Mouse (Mus musculus) embryonic facial prominence, embryonic 12.5 days (tissue): ENCODE measurements around the gene Jak1. TPM values are rescaled to one million over a fixed set of nuclear protein-coding genes. Genes with fewer than 3 reads are reported as not detected.
A peak's percentile ranks its signal among the peaks of the same experiment; 100 is the strongest.

Experiments used
- ATAC-seq: fragments of 200-750 bp; cut with Nextera tagmentation; 2 replicates; pipeline ENCODE4 v1.8.0; 2017; ENCODE audit not compliant: insufficient number of reproducible peaks, insufficient read depth, low FRiP score, low TSS enrichment
- H3K27ac ChIP-seq: fragments of 300-500 bp; sonication (generic); 2 replicates; pipeline ENCODE4 v1.5.1; 2016; ENCODE audit warnings: mild to moderate bottlenecking
- H3K27me3 ChIP-seq: fragments of 300-500 bp; sonication (generic); 2 replicates; pipeline ENCODE4 v1.6.1; 2016; ENCODE audit warnings: mild to moderate bottlenecking, moderate library complexity
- H3K36me3 ChIP-seq: fragments of 300-500 bp; sonication (generic); 2 replicates; pipeline ENCODE4 v1.6.1; 2016; ENCODE audit warnings: mild to moderate bottlenecking
- H3K4me1 ChIP-seq: fragments of 300-500 bp; sonication (generic); 2 replicates; pipeline ENCODE4 v1.6.1; 2016
- H3K4me2 ChIP-seq: fragments of 300-500 bp; sonication (generic); replicated peaks from 2 replicates; pipeline ENCODE4 v1.6.1; 2016; ENCODE audit warnings: mild to moderate bottlenecking, moderate library complexity
- H3K4me3 ChIP-seq: fragments of 300-500 bp; sonication (generic); 2 replicates; pipeline ENCODE4 v1.5.1; 2016; ENCODE audit warnings: mild to moderate bottlenecking
- H3K9ac ChIP-seq: fragments of 300-500 bp; sonication (generic); 2 replicates; pipeline ENCODE4 v1.6.1; 2016; ENCODE audit warnings: mild to moderate bottlenecking, moderate library complexity
- H3K9me3 ChIP-seq: fragments of 300-500 bp; sonication (generic); 2 replicates; pipeline ENCODE4 v1.6.1; 2016; ENCODE audit warnings: mild to moderate bottlenecking, moderate library complexity
- WGBS: fragments of 180-500 bp; shearing (Covaris S2); methylation state at CpG from one replicate; pipeline ENCODE4 v1.1.7; 2016; 5-methylcytosine and 5-hydroxymethylcytosine counted together
- polyA plus RNA-seq: library from polyadenylated mRNA; unstranded; fragments of >200 nt; fragmentation: Nextera tagmentation; extraction: Ambion mirVana; gene quantifications from 2 replicates; pipeline ENCODE4 v1.2.1, GENCODE M21; 2016

The Jak1 gene
- polyA plus RNA-seq = 68.9 and 74.8 TPM in 2 replicates

DNA sequence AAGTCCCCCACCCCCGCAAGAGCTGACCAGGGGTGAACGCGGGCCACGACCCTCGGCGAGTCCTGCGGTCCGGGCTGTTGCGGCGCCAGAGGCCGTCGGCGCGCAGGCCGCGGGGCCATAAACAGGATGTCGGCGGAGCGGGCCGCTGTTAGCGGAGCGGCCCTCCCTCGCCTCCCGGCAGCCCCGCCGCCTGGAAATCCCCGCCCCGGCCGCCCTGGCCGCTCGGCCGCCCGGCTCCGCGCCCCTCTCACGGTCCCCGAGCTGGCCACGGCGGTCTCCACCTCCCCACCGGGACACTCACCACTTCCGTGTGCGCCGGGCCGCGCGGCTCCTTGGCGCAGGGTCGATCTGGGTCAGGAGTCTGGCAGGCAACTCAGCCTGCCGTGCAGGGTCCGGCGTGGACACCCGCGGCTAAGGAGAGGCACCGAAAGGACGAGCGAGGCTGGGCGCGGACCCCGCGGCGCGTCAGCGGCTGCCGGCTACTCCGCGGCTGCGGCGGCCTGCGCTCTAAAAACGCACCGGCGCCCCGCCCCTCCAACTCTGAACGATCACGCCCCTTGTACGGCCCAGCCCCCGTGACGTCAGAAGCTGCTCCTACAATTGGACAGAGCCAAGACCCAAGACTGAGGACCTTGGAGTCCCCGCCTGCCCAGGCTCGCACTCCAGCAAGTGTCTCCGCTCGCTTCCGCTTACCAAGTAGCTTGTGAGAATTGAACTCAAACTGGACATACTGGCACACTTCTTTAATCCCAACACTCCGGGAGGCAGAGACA, at the start of gene Jak1:
Gene Jak1, minus strand, starts transcription at position 542 of the 773 bp plus-strand sequence.
- peak within 1 kb of the TSS; percentile 89 for H3K9ac ChIP-seq
- H3K4me3 ChIP-seq = peak within 1 kb of the TSS; percentile 98
- peak within 1 kb of the TSS; percentile 76 for H3K4me2 ChIP-seq
- ATAC-seq = peak; percentile 99
- no peaks in the 10 kb centered on the region for H3K36me3 ChIP-seq
- H3K4me1 ChIP-seq = 0 out of 2 replicates have a peak, but pooled peaks cover 4% of the 10 kb centered on the region
- under 1% methylated on average over 65 of the region's 84 CpGs for WGBS
- H3K27me3 ChIP-seq = no peaks in the 10 kb centered on the region
- no peaks in the 10 kb centered on the region for H3K9me3 ChIP-seq
- H3K27ac ChIP-seq = peak within 1 kb of the TSS; percentile 86

DNA sequence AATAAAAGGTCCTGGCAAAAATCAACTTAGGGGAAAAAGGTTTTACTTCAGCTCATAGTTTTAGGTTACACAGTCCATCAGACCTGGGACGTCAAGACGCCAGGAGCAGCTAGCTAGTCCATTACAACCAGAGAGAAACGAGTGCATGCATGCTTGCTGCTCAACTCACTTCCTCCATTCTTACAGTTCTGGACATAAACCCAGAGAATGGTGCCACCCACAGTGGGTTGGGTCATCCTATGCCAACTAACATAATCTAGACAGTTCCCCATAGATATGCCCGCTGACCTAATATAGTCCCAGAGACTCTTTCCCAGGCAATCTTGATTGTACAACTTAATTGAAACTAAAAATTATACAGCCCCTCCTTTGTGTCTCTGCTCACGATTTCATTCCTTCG, 47.0 kb upstream of the Jak1 start:
- no peak for ATAC-seq
- Histone ChIP-seq H3K27me3 (peaks cover 16% of the 10 kb centered on the region), H3K9ac (no peak overlapping the region), H3K4me2 (no peak overlapping the region), H3K4me3 (no peak overlapping the region), H3K9me3 (no peaks in the 10 kb centered on the region), H3K36me3 (no peaks in the 10 kb centered on the region), H3K4me1 (no peaks in the 10 kb centered on the region), H3K27ac (no peak overlapping the region)
- 83% methylated on average over 6 of the region's 6 CpGs for WGBS

DNA sequence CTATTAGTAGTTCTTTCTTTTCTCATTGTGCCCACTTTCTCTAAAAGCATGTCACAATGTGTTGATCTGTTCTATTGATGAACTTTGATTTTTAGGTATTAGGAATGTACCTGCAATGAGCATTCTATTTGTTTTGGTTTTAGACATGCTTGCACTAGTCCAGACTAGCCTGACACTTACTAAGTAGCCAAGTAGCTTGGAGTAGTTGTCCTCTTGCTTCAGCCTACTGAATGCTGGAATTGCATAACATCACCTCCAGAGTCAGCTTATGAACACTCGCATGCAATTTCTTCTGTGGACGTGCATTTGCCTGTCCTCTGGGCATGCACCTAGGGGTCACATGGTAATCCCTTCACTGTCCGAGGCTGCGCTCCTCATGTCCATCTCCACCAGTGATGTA, 43.1 kb upstream of the Jak1 start:
- no peak overlapping the region for H3K4me2 ChIP-seq
- no peaks in the 10 kb centered on the region for H3K9me3 ChIP-seq
- H3K36me3 ChIP-seq = no peaks in the 10 kb centered on the region
- H3K4me1 ChIP-seq = no peaks in the 10 kb centered on the region
- no peak overlapping the region for H3K9ac ChIP-seq
- no peak overlapping the region for H3K27ac ChIP-seq
- peaks cover 10% of the 10 kb centered on the region for H3K27me3 ChIP-seq
- 88% methylated on average over 4 of the region's 4 CpGs for WGBS
- no peak for ATAC-seq
- H3K4me3 ChIP-seq = no peak overlapping the region

DNA sequence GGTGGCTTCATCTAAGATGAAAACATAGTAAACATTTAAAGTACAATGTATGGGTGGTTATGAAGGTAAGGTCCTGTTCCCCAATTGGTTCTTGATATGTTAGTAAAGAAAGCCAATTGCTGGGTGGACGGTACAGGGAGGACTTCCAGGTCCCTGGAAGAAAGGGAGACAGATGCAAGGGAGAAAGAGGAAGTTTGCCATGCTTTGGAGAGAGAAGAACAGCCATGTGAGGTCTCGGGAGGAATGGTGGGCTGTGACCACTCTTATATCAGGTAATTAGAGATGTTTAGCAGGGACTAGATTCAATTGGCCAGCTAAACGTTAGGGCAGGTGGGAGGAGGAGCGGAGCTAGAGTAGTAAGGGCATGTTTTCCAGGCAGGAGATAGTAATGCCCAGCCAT, 42.2 kb upstream of the Jak1 start:
- Histone ChIP-seq H3K36me3 (no peaks in the 10 kb centered on the region), H3K27ac (no peak overlapping the region), H3K9me3 (no peaks in the 10 kb centered on the region), H3K4me3 (no peak overlapping the region), H3K4me1 (no peaks in the 10 kb centered on the region), H3K9ac (no peak overlapping the region), H3K27me3 (peaks cover 3% of the 10 kb centered on the region; the same call in 1 of the 2 replicates), H3K4me2 (no peak overlapping the region)
- no peak for ATAC-seq
- 68% methylated on average over 4 of the region's 4 CpGs for WGBS

DNA sequence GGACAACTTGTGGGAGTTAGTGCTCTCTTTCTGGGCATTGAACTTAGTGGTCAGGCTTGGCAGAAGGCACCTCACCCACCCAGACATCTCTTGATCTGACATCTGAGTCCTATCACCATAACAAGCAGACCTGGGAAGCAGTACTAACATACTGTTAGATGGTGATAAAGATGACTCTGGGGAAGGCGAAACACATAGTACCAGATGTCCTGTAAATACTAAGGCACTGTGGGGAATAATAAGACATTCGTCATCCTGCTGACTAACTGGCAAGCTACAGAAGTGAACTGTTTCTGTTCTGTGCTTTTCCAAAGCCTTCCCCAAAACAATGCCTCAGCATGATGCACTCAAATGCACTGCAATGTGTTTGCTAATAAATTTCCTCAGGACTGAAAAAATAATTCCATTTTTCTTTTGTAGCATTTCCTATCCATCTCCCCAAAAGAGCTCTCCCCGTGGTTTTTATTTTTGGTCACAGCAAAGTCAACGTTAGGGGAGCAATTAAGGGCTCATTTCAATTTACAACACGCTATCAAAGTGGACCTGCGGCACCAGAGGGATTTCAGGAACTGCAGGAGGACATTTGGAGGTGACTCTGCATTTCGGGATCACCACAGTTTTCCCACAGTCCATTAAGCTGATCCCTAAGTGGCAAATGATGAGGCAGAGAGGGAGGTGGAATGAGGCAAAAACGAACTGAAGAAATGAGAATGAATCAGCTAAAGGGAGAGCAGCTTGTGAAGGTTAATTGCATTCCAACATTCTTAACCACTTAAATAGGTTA, 41.2 kb upstream of the Jak1 start:
- H3K36me3 ChIP-seq = no peaks in the 10 kb centered on the region
- WGBS = 51% methylated on average over 8 of the region's 8 CpGs
- peaks cover 3% of the 10 kb centered on the region; the same call in 1 of the 2 replicates for H3K4me1 ChIP-seq
- H3K27ac ChIP-seq = no peak overlapping the region
- H3K9me3 ChIP-seq = no peaks in the 10 kb centered on the region
- no peak overlapping the region for H3K4me2 ChIP-seq
- H3K4me3 ChIP-seq = no peak overlapping the region
- no peak for ATAC-seq
- H3K27me3 ChIP-seq = peaks cover 3% of the 10 kb centered on the region; the same call in 1 of the 2 replicates
- H3K9ac ChIP-seq = no peak overlapping the region

GRCm38 (mm10) chr4:101305126-101305525, 40.0 kb upstream of the Jak1 start:
- no peak overlapping the region for H3K4me3 ChIP-seq
- ATAC-seq = no peak
- 80% methylated on average over 9 of the region's 9 CpGs for WGBS
- H3K4me2 ChIP-seq = no peak overlapping the region
- H3K9ac ChIP-seq = no peak overlapping the region
- no peaks in the 10 kb centered on the region for H3K36me3 ChIP-seq
- H3K27me3 ChIP-seq = peaks cover 3% of the 10 kb centered on the region; the same call in 1 of the 2 replicates
- peaks cover 3% of the 10 kb centered on the region; the same call in 1 of the 2 replicates for H3K4me1 ChIP-seq
- no peak overlapping the region for H3K27ac ChIP-seq
- no peaks in the 10 kb centered on the region for H3K9me3 ChIP-seq

DNA sequence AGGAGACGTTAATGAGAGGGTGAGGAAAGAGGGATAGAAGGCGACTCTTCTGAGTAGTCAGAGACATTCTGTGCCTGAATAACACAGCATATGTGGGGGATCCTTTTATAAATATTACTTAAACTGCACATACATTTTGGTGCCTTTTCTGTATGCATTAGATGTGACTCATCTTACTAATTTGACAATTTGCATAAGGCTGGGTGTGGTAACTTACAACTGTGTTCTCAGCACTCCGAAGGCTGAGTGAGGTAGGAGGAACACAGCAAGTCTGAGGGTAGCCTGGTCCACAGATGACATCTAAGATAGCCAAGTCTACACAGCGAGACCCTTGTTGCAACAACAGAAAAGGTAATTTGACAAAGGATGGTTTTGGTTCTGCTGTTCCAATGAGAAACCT, 39.0 kb upstream of the Jak1 start:
- Histone ChIP-seq H3K36me3 (no peaks in the 10 kb centered on the region), H3K9me3 (no peaks in the 10 kb centered on the region), H3K4me3 (no peak overlapping the region), H3K9ac (no peak overlapping the region), H3K27me3 (peaks cover 3% of the 10 kb centered on the region; the same call in 1 of the 2 replicates), H3K4me1 (peaks cover 3% of the 10 kb centered on the region; the same call in 1 of the 2 replicates), H3K27ac (no peak overlapping the region), H3K4me2 (no peak overlapping the region)
- 86% methylated on average over 4 of the region's 4 CpGs for WGBS
- ATAC-seq = no peak

DNA sequence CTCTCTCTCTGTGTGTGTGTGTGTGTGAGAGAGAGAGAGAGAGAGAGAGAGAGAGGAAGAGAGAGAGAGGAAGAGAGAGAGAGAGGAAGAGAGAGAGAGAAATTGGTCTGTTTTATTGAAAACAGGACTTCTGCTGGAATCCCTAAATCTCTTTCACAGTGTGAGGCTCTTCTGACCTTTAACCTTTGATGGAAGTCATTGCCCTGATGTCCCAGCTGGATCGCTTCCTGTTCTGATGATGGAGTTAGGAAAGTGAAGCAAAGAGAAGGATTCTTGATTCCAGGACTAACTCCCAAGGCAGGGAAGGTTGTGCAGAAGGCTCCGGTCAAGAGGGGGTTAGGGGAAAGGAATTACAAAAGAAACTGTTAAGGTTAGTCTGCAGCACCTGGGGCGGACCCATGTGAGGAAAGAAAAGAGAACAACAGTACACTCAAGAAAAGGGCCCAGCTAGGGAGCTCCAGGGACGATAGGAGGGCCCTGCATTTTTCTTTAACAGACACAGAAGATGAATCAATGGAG, 35.4 kb upstream of the Jak1 start:
- H3K9ac ChIP-seq = no peak overlapping the region
- no peak for ATAC-seq
- H3K4me2 ChIP-seq = no peak overlapping the region
- no peaks in the 10 kb centered on the region for H3K9me3 ChIP-seq
- peaks cover 3% of the 10 kb centered on the region; the same call in 1 of the 2 replicates for H3K4me1 ChIP-seq
- no peak overlapping the region for H3K27ac ChIP-seq
- no peaks in the 10 kb centered on the region; the same call in 1 of the 2 replicates for H3K27me3 ChIP-seq
- 54% methylated on average over 4 of the region's 4 CpGs for WGBS
- no peak overlapping the region for H3K4me3 ChIP-seq
- H3K36me3 ChIP-seq = no peaks in the 10 kb centered on the region

GRCm38 (mm10) chr4:101298311-101298990, 33.4 kb upstream of the Jak1 start:
- no peak for ATAC-seq
- Histone ChIP-seq H3K4me2 (no peak overlapping the region), H3K9ac (no peak overlapping the region), H3K27me3 (peaks cover 3% of the 10 kb centered on the region), H3K4me1 (peaks cover 3% of the 10 kb centered on the region; the same call in 1 of the 2 replicates), H3K9me3 (no peaks in the 10 kb centered on the region), H3K4me3 (no peak overlapping the region), H3K36me3 (no peaks in the 10 kb centered on the region), H3K27ac (no peak overlapping the region)
- WGBS = 66% methylated on average over 12 of the region's 12 CpGs

DNA sequence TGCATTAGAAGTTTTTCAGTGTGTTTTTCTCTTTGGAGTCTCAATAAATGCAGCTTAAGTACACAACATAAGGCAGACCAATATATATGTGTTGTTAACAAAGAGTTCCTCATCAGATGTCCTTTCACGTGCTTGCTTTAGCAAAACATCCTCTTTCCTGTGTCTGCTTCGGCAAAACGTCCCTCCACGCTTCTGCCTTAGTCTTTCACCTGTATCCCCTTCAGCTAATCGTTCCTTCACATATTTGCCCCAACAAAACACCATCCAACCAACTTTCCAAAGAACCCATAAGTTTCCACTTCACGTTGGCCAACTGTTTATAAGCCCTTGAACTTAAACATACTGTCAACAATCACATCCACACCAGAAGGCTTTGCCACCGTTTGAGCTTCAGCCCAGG, 31.8 kb upstream of the Jak1 start:
- Histone ChIP-seq H3K27ac (no peak overlapping the region), H3K27me3 (peaks cover 14% of the 10 kb centered on the region), H3K36me3 (no peaks in the 10 kb centered on the region), H3K4me3 (no peak overlapping the region), H3K9me3 (no peaks in the 10 kb centered on the region), H3K4me2 (no peak overlapping the region), H3K9ac (no peak overlapping the region), H3K4me1 (peaks cover 10% of the 10 kb centered on the region)
- ATAC-seq = no peak
- WGBS = 74% methylated on average over 7 of the region's 7 CpGs

GRCm38 (mm10) chr4:101295788-101296187, 30.7 kb upstream of the Jak1 start:
- ATAC-seq = no peak
- no peak overlapping the region for H3K9ac ChIP-seq
- no peak overlapping the region for H3K4me3 ChIP-seq
- no peaks in the 10 kb centered on the region for H3K36me3 ChIP-seq
- H3K27ac ChIP-seq = no peak overlapping the region
- H3K4me2 ChIP-seq = no peak overlapping the region
- 77% methylated on average over 3 of the region's 3 CpGs for WGBS
- H3K27me3 ChIP-seq = peaks cover 18% of the 10 kb centered on the region
- peaks cover 7% of the 10 kb centered on the region for H3K4me1 ChIP-seq
- H3K9me3 ChIP-seq = no peaks in the 10 kb centered on the region
